Mouse (Mus musculus): Measurements from ENCODE around the gene Tbcc. TPM values are rescaled to one million over a fixed set of nuclear protein-coding genes. Genes with fewer than 3 reads are reported as not detected.

The Tbcc gene
- polyA plus RNA-seq, 1 experiment = 17.2 TPM

DNA sequence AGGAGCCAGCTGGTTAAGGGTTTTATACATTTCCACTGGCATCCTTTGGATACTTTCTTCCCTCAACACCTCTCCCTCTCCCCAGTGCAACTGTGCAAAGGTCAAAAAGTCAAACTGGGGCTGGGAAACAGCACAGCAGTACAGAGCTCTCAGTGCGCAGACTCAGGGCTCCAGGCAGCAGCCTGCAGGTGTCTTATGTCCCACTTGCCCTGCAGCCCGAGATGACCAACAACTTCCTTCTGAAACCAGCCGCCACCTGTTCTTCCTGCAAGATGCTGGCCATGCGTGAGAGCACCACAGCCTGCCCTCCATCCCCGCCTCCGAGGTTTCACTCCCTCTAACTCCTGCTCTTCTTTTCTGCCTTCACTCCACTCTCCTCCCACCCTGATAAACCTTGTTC is 37.8 kb upstream of the Tbcc start:
- WGBS = 12% methylated on average over 6 of the region's 6 CpGs
- Histone ChIP-seq H3K27ac (ENCODE audit: insufficient read depth, low read depth, low read length) (peak overlapping the region; percentile 70), H3K27me3 (replicated peaks; ENCODE audit: control insufficient read depth, insufficient read depth, low read length) (no peaks in the 10 kb centered on the region), H3K36me3 (ENCODE audit: control insufficient read depth, insufficient read depth, low read length) (no peaks in the 10 kb centered on the region), H3K4me3 (ENCODE audit: insufficient read depth, low read depth, low read length) (no peak overlapping the region), H3K4me1 (ENCODE audit: control insufficient read depth, insufficient read depth, low read length) (peaks cover 29% of the 10 kb centered on the region)
- peak; percentile 71 for DNase-seq
- peak; percentile 33 for TF ChIP-seq POLR2A (IDR thresholded peaks at IDR 0.05; ENCODE audit: low read depth, low read length)
- TF ChIP-seq CTCF (conservative IDR thresholded peaks at IDR 0.05; ENCODE audit: insufficient read depth, insufficient read length, low read depth, low read length) = no peak

DNA sequence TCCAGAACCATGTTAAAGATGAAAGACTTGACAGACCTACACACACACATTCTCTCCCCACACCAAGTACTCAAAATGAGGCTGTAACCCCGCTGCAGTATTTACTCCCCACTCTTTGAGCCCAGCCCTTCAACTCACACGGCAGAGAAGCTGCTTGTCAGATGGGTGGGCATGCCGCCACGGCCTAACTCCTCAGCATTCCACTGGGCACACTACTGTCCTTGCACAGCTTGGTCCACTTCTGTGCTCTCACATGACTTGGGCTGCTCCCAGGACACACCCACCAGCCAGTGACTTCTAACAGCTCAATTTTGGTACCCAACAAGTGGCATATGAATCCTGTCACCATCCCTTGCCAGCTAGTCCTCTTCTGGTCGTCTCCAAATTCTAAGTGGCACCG is 37.2 kb upstream of the Tbcc start:
- DNase-seq = peak; percentile 79
- peak overlapping the region; percentile 70 for H3K27ac ChIP-seq (ENCODE audit: insufficient read depth, low read depth, low read length)
- H3K4me3 ChIP-seq (ENCODE audit: insufficient read depth, low read depth, low read length) = no peak overlapping the region
- no peaks in the 10 kb centered on the region for H3K27me3 ChIP-seq (replicated peaks; ENCODE audit: control insufficient read depth, insufficient read depth, low read length)
- WGBS = 23% methylated on average over 6 of the region's 6 CpGs
- H3K36me3 ChIP-seq (ENCODE audit: control insufficient read depth, insufficient read depth, low read length) = no peaks in the 10 kb centered on the region
- no peak for TF ChIP-seq CTCF (conservative IDR thresholded peaks at IDR 0.05; ENCODE audit: insufficient read depth, insufficient read length, low read depth, low read length)
- TF ChIP-seq POLR2A (IDR thresholded peaks at IDR 0.05; ENCODE audit: low read depth, low read length) = peak; percentile 29
- H3K4me1 ChIP-seq (ENCODE audit: control insufficient read depth, insufficient read depth, low read length) = peaks cover 29% of the 10 kb centered on the region

GRCm38 (mm10) chr17:46854096-46854495 is 36.4 kb upstream of the Tbcc start:
- TF ChIP-seq POLR2A (IDR thresholded peaks at IDR 0.05; ENCODE audit: low read depth, low read length) = no peak
- Histone ChIP-seq H3K4me1 (ENCODE audit: control insufficient read depth, insufficient read depth, low read length) (peaks cover 27% of the 10 kb centered on the region), H3K27me3 (replicated peaks; ENCODE audit: control insufficient read depth, insufficient read depth, low read length) (no peaks in the 10 kb centered on the region), H3K4me3 (ENCODE audit: insufficient read depth, low read depth, low read length) (no peak overlapping the region), H3K36me3 (ENCODE audit: control insufficient read depth, insufficient read depth, low read length) (no peaks in the 10 kb centered on the region), H3K27ac (ENCODE audit: insufficient read depth, low read depth, low read length) (peak overlapping the region; percentile 94)
- WGBS = 65% methylated on average over 7 of the region's 7 CpGs
- DNase-seq = no peak

DNA sequence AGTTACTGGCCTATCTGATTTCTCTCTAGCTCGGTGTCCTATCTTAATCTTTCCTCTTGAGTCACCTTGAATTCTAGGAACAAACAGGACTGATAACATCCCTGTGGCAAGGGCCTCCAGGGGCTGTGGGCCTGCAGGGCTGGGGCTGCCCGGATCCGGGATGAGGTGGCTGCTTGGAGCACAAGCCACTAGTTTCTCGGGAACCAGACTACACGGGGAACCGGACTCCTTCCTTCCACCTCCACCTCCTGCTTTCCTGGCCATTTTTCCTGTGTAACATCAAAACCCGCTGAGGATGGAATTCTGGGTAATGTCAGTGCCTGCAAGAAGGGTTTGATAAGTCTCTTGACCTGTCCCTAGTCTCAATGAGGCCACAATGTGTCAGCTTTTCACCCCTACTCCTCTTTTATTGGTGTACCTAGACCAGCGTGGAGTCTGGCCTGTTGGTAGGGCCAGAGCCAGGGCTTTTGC is 35.8 kb upstream of the Tbcc start:
- 38% methylated on average over 8 of the region's 8 CpGs for WGBS
- Histone ChIP-seq H3K27me3 (replicated peaks; ENCODE audit: control insufficient read depth, insufficient read depth, low read length) (no peaks in the 10 kb centered on the region), H3K4me1 (ENCODE audit: control insufficient read depth, insufficient read depth, low read length) (peaks cover 27% of the 10 kb centered on the region), H3K4me3 (ENCODE audit: insufficient read depth, low read depth, low read length) (no peak overlapping the region), H3K36me3 (ENCODE audit: control insufficient read depth, insufficient read depth, low read length) (no peaks in the 10 kb centered on the region), H3K27ac (ENCODE audit: insufficient read depth, low read depth, low read length) (peak overlapping the region; percentile 94)
- DNase-seq = no peak
- TF ChIP-seq CTCF (conservative IDR thresholded peaks at IDR 0.05; ENCODE audit: insufficient read depth, insufficient read length, low read depth, low read length) = no peak
- TF ChIP-seq POLR2A (IDR thresholded peaks at IDR 0.05; ENCODE audit: low read depth, low read length) = no peak

GRCm38 (mm10) chr17:46855328-46856106 is 35.0 kb upstream of the Tbcc start:
- no peak for DNase-seq
- Histone ChIP-seq H3K27me3 (replicated peaks; ENCODE audit: control insufficient read depth, insufficient read depth, low read length) (no peaks in the 10 kb centered on the region), H3K4me3 (ENCODE audit: insufficient read depth, low read depth, low read length) (peak overlapping the region; percentile 68), H3K27ac (ENCODE audit: insufficient read depth, low read depth, low read length) (peak overlapping the region; percentile 99), H3K4me1 (ENCODE audit: control insufficient read depth, insufficient read depth, low read length) (peaks cover 27% of the 10 kb centered on the region), H3K36me3 (ENCODE audit: control insufficient read depth, insufficient read depth, low read length) (no peaks in the 10 kb centered on the region)
- 17% methylated on average over 15 of the region's 15 CpGs for WGBS
- TF ChIP-seq CTCF (conservative IDR thresholded peaks at IDR 0.05; ENCODE audit: insufficient read depth, insufficient read length, low read depth, low read length) (no peak), POLR2A (IDR thresholded peaks at IDR 0.05; ENCODE audit: low read depth, low read length) (no peak)

DNA sequence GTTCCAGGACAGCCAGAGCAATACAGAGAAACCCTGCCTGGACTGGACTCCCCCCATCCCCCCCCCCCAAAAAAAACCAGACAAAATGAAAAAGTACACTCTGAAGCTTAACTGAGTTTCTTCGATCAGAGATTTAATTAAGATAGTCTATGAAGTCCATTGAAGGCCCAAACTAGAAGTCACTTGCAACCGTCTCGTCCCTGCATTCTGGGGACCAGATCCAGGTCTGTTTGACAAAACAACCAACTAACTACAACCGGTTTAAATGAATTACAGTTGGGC is 34.4 kb upstream of the Tbcc start:
- H3K4me3 ChIP-seq (ENCODE audit: insufficient read depth, low read depth, low read length) = peak overlapping the region; percentile 68
- DNase-seq = no peak
- no peaks in the 10 kb centered on the region for H3K36me3 ChIP-seq (ENCODE audit: control insufficient read depth, insufficient read depth, low read length)
- H3K4me1 ChIP-seq (ENCODE audit: control insufficient read depth, insufficient read depth, low read length) = peaks cover 27% of the 10 kb centered on the region
- TF ChIP-seq POLR2A (IDR thresholded peaks at IDR 0.05; ENCODE audit: low read depth, low read length) = no peak
- 4% methylated on average over 4 of the region's 4 CpGs for WGBS
- peak overlapping the region; percentile 99 for H3K27ac ChIP-seq (ENCODE audit: insufficient read depth, low read depth, low read length)
- H3K27me3 ChIP-seq (replicated peaks; ENCODE audit: control insufficient read depth, insufficient read depth, low read length) = no peaks in the 10 kb centered on the region

DNA sequence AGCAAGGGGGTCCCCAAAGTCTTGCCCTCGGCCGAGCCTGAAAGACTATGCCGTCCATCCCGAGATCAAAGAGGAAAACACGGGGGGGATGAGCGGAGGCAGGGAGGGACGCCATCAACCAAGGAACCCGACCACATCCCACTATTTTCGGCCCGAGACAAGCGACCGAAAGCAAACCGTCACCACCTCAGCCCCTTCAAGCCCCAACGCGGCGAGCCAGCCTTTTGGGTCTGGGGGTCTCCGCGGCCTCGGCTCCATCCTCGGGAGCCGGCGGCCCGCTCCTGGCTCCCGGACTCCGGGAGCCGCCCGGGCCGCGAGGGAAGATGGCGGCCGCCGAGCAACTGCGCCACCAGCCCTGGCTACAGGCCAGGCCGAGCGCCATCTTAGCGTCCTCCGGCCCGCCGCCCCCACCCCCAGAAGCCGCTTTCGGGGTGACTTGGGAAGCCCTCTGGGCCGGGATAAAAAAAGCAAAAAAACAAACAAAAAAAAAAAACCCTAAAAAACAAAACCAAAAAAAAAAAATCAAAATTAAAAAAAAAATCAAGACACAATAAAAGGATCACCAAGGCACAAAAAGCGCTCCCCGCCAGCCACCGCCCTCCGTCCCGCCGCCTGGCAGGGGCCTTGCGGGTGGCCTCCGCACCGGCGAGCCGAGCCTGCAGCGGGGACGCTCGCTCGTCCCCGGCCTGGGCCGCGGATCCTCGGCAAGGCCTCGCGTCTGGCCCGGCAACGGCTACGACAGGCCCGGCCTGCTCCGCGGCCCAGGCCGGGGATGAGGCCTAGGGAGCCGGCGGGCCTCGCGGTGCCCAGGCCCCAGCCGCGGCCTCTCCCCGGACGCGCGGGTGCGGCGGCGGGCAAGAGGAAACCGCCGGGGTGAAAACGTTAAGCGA is 33.8 kb upstream of the Tbcc start:
- H3K27ac ChIP-seq (ENCODE audit: insufficient read depth, low read depth, low read length) = peak overlapping the region; percentile 99
- no peaks in the 10 kb centered on the region for H3K36me3 ChIP-seq (ENCODE audit: control insufficient read depth, insufficient read depth, low read length)
- peak overlapping the region; percentile 68 for H3K4me3 ChIP-seq (ENCODE audit: insufficient read depth, low read depth, low read length)
- WGBS = under 1% methylated on average over 84 of the region's 87 CpGs
- peak; percentile 85 for DNase-seq
- H3K4me1 ChIP-seq (ENCODE audit: control insufficient read depth, insufficient read depth, low read length) = peaks cover 27% of the 10 kb centered on the region
- no peaks in the 10 kb centered on the region for H3K27me3 ChIP-seq (replicated peaks; ENCODE audit: control insufficient read depth, insufficient read depth, low read length)
- no peak for TF ChIP-seq CTCF (conservative IDR thresholded peaks at IDR 0.05; ENCODE audit: insufficient read depth, insufficient read length, low read depth, low read length)
